Mouse (Mus musculus) ES-E14 (cell line): ENCODE data around the gene Rbbp8nl. TPM values are rescaled to one million over a fixed set of nuclear protein-coding genes. Genes with fewer than 3 reads are reported as not detected.

Experiments used
- DNase-seq: peaks from one replicate; pipeline ENCODE4 v3.0.0-alpha.2; 2013; ENCODE audit warnings: low read depth, low spot score
- H3K27ac ChIP-seq: 2 replicates; pipeline ENCODE4 v1.5.1; 2012; ENCODE audit warnings: low read depth, mild to moderate bottlenecking, low read length, moderate library complexity, mixed read lengths; ENCODE audit not compliant: poor library complexity, insufficient read depth, severe bottlenecking
- H3K36me3 ChIP-seq: 2 replicates; pipeline ENCODE4 v1.6.1; 2012; ENCODE audit warnings: mild to moderate bottlenecking, low read length, moderate library complexity, mixed read lengths; ENCODE audit not compliant: control insufficient read depth, poor library complexity, insufficient read depth, severe bottlenecking
- H3K4me1 ChIP-seq, 2 experiments: fragments of 150-350 bp in 1 of 2; sonication (generic) in 1 of 2; 2 replicates each; pipeline ENCODE4 v1.6.1; 2012; ENCODE audit warnings: low read length in 2 of 2, mild to moderate bottlenecking in 1 of 2, mixed read lengths in 1 of 2; ENCODE audit not compliant: control insufficient read depth in 2 of 2, insufficient read depth in 2 of 2, poor library complexity in 1 of 2
- H3K4me3 ChIP-seq, 2 experiments: fragments of 150-350 bp in 1 of 2; sonication (generic) in 1 of 2; 2 replicates each; pipeline ENCODE4 v1.5.1; 2012; ENCODE audit warnings: low read length in 2 of 2, low read depth in 1 of 2, mild to moderate bottlenecking in 1 of 2, mixed read lengths in 1 of 2; ENCODE audit not compliant: insufficient read depth in 1 of 2, poor library complexity in 1 of 2, severe bottlenecking in 1 of 2
- H3K9ac ChIP-seq: 2 replicates; pipeline ENCODE4 v1.6.1; 2012; ENCODE audit warnings: low read depth, mild to moderate bottlenecking, low read length, mixed read lengths; ENCODE audit not compliant: poor library complexity, insufficient read depth, severe bottlenecking
- H3K9me3 ChIP-seq: fragments of 150-350 bp; sonication (generic); 2 replicates; pipeline ENCODE4 v1.6.1; 2012; ENCODE audit warnings: low read depth, mild to moderate bottlenecking, low read length; ENCODE audit not compliant: control insufficient read depth, insufficient read depth
- CHD2 ChIP-seq: IDR thresholded peaks from 2 replicates; pipeline ENCODE4 v1.6.1; 2014; ENCODE audit warnings: mild to moderate bottlenecking, low read depth, low read length, inconsistent platforms
- HCFC1 ChIP-seq: IDR thresholded peaks from 2 replicates; pipeline ENCODE4 v1.6.1; 2012; ENCODE audit warnings: low read length, inconsistent platforms, borderline replicate concordance; ENCODE audit not compliant: insufficient read depth
- MAFK ChIP-seq: IDR thresholded peaks from 2 replicates; pipeline ENCODE4 v1.6.1; 2014; ENCODE audit warnings: mild to moderate bottlenecking, low read depth, low read length, inconsistent platforms; ENCODE audit not compliant: insufficient read depth
- ZC3H11A ChIP-seq: IDR thresholded peaks from 2 replicates; pipeline ENCODE4 v1.6.1; 2012; ENCODE audit warnings: low read depth, mild to moderate bottlenecking, inconsistent platforms, low read length, borderline replicate concordance
- ZNF384 ChIP-seq: IDR thresholded peaks from 2 replicates; pipeline ENCODE4 v1.6.1; 2012; ENCODE audit warnings: low read depth, low read length, inconsistent platforms
- in situ Hi-C, 2 experiments: fragments of 600-800 bp; cut with MboI; formaldehyde crosslinking; loops; one replicate each; pipeline ENCODE4 v1.15.1; 2025; ENCODE audit warnings: low sequenced_read_pairs in 2 of 2, inconsistent platforms in 1 of 2; ENCODE audit not compliant: unreplicated experiment in 2 of 2
- total RNA-seq: library from RNA; depleted of rRNA; stranded (reverse); fragments of 300-350 nt; gene quantifications from 2 replicates; pipeline ENCODE4 v1.2.3, GENCODE M21; 2012

The Rbbp8nl gene
- total RNA-seq, 1 experiment, result 0.54 TPM

DNA sequence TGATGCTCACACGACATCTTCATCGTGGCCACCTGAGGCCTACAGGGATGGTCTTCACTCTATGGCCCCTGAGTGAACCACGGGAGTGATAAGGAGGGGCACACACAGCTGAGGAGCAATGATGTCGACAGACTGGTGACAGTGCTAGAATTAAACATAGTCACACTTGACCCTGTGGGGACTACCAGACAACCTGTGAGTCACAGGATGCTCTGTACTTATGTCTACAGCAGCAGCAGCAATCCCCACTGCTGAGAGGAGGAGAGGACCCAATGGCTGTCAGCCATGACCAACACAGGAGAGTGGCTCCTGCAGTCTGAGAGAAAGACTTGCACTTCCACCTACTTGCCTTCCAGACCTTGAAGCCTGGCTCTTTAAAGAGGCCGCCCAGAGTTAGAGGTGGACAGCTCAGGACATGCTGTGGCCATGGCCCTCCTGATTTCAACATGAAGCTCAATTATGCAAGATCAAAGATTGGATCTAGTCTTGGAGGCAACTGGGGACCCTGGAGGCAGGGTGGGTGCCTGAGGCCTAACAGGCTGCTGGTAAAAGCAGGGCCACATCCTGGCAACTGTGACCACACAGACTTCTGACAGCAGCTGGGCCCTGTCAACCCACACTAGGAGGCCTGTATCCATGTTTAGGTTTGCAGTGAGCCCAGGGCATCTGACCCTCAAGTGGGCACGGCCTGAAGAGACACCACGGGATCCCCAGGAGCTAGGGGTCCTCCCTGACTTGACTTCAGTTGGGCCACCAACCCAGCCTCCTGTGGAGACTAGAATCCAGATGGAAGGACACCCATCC, 56.4 kb downstream of the Rbbp8nl start:
- no peak overlapping the region for H3K9ac ChIP-seq
- in situ Hi-C loops, result no loop called here
- no peak for TF ChIP-seq ZNF384
- no peak for TF ChIP-seq ZC3H11A
- no peaks in the 10 kb centered on the region for H3K9me3 ChIP-seq
- H3K4me1 ChIP-seq, result peaks cover 11 to 49% of the 10 kb centered on the region in 2 experiments; a peak in 3 of 4 replicates
- H3K4me3 ChIP-seq, result no peak overlapping the region
- no peak for DNase-seq
- H3K36me3 ChIP-seq, result no peaks in the 10 kb centered on the region
- H3K27ac ChIP-seq, result no peak overlapping the region

DNA sequence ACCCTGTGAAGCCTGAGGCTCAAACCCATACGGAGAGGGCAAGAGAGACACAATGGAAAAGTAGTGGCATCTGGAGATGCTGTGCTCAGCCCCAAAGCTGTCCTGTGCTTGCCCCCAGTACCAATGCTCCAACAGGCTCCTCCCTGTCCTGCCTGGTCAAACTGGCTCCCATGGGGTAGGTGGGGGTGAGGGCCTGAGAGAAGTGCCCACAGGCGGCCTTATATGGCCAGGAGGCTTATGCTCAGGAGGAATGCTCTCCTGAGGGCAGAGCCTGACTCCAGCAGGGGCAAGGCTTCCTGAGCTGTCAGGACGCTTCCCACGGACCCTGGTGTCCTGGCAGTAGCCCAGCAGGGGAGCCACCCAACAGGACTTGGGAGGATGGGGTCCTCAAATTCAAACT, 59.2 kb downstream of the Rbbp8nl start:
- no peak overlapping the region for H3K9ac ChIP-seq
- no peak for DNase-seq
- H3K36me3 ChIP-seq, result no peaks in the 10 kb centered on the region
- no peak overlapping the region for H3K27ac ChIP-seq
- H3K4me3 ChIP-seq, result no peak overlapping the region
- H3K4me1 ChIP-seq, result peaks cover 7 to 43% of the 10 kb centered on the region in 2 experiments; a peak in 3 of 4 replicates
- TF ChIP-seq ZC3H11A (no peak), MAFK (no peak), HCFC1 (no peak), CHD2 (no peak), ZNF384 (no peak)
- H3K9me3 ChIP-seq, result no peaks in the 10 kb centered on the region
- in situ Hi-C loops, result no loop called here

DNA sequence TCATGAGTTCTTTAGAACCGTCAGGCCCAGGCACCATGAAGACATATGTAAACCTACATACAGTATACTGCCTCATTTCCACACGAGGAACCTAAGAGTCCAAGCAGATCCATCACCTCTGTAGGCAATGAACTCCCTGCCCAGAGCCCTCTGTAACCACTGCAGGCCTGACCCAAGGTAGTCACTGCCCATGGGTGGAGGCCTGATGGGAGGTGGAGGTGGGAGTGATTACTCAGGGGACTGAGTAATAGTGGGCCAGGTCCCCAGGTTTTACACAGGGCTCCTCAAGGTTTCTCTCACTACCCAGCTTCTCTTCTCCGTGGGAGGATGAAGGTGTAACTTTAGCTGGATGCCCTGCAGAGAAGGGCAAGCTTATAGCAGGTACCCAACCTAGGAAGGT, 60.5 kb downstream of the Rbbp8nl start:
- H3K36me3 ChIP-seq, result no peaks in the 10 kb centered on the region
- in situ Hi-C loops, result no loop called here
- peaks cover 5 to 29% of the 10 kb centered on the region in 2 experiments; a peak in 3 of 4 replicates for H3K4me1 ChIP-seq
- H3K27ac ChIP-seq, result no peak overlapping the region
- no peak overlapping the region for H3K9ac ChIP-seq
- H3K9me3 ChIP-seq, result no peaks in the 10 kb centered on the region
- no peak overlapping the region for H3K4me3 ChIP-seq
- TF ChIP-seq HCFC1 (no peak), CHD2 (no peak)
- no peak for DNase-seq

DNA sequence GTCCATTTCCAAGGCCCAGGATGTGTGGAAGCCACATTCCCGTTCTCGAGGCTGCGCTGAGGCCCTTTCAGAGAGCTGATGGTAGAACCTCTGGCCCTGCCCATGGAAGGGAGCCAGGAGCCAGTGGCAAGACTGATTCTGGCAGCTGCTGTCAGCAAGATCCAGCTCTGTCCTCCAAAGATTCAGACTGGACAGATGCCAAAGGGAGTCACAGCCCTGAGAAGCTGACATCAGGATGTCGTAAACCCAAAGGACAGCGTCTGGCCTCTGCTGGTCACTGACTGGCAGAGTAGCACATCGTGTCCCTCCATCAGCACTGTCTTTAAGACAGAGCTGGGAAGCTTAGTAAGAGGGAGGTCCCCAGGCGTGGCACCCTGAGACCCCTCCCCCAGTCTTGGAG, 61.1 kb downstream of the Rbbp8nl start:
- Histone ChIP-seq H3K4me3 (no peak overlapping the region), H3K9me3 (no peaks in the 10 kb centered on the region), H3K4me1 (peaks cover 5 to 31% of the 10 kb centered on the region in 2 experiments; a peak in 3 of 4 replicates), H3K36me3 (peaks cover 2% of the 10 kb centered on the region; the same call in 1 of the 2 replicates), H3K27ac (no peak overlapping the region), H3K9ac (no peak overlapping the region)
- in situ Hi-C loops, result no loop called here
- TF ChIP-seq CHD2 (no peak), ZC3H11A (no peak), ZNF384 (no peak), MAFK (no peak), HCFC1 (no peak)
- DNase-seq, result no peak

DNA sequence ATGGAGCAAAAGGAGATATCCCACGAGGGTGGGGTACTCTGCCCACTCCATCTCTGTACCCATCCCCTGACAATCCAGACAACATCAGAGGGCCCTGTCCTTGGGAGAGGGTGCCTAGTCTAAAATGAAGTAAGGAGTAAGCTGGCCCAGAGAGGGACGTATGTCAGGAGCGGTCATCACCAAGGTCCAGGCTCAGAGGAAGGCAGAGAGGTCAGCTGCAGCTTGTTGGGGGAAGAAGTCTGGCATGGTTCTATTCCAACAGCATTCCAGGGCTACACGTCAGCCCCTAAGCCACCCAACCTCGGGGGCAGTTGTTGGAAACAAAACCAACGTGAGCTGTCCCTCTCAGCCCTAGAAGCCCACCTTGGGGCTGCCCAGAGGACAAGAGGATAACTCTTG, 61.6 kb downstream of the Rbbp8nl start:
- DNase-seq, result no peak
- no peaks in the 10 kb centered on the region for H3K9me3 ChIP-seq
- TF ChIP-seq ZC3H11A, result no peak
- no peak for TF ChIP-seq CHD2
- no peak for TF ChIP-seq ZNF384
- TF ChIP-seq HCFC1, result no peak
- in situ Hi-C loops, result no loop called here
- peak overlapping the region; percentile 28; the same call in 1 of the 2 replicates for H3K9ac ChIP-seq
- peaks cover 5 to 36% of the 10 kb centered on the region in 2 experiments; a peak in 3 of 4 replicates for H3K4me1 ChIP-seq
- peak overlapping the region in 1 of 2 experiments; percentile 26; a peak in 1 of 4 replicates for H3K4me3 ChIP-seq
- H3K27ac ChIP-seq, result peak overlapping the region; percentile 48; the same call in 1 of the 2 replicates
- peaks cover 7% of the 10 kb centered on the region; the same call in 1 of the 2 replicates for H3K36me3 ChIP-seq
